Mouse (Mus musculus) ES-Bruce4 (cell line): ENCODE measurements around the gene Pcgf6.

ENCODE experiments used
- CTCF ChIP-seq: IDR thresholded peaks from one replicate; pipeline ENCODE4 v1.8.1; 2011; ENCODE audit warnings: low read depth, low read length
- EP300 ChIP-seq: IDR thresholded peaks from 2 replicates; pipeline ENCODE4 v1.6.1; 2011; ENCODE audit warnings: low read depth, low read length; ENCODE audit not compliant: insufficient read depth

DNA sequence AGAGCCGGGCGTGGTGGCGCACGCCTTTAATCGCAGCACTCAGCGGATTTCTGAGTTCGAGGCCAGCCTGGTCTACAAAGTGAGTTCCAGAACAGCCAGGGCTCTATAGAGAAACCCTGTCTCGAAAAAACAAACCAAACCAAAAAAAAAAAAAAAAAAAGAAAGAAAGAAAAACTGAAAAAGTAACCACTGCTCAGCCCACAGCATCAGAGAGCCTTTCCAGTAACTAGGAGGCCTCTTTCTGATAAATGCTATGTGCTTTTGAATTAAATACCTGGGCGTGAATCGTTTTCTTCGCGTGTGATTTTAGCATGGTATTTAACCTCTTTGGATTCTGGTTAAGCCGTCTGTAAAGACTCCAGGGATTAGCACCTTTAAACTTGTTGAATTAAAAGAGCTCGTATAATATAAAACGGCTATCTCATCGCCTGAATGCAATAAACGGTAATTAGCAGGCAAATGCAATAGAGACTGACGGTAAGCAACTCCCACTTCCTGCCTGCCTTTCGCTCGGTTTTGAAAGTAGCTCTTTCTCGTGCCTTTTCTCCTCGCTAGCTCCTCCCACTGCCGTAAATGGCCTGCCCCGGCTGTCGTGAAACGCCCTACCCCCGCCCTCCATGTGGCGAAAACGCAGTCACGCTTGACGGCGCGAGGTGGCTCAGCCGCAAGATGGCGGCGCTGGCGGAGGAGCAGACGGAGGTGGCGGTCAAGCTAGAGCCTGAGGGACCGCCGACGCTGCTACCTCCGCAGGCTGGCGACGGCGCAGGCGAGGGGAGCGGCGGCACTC, 16.6 kb upstream of the Pcgf6 start, which contains the start of gene Taf5:
- TF ChIP-seq EP300 (peak; percentile 52; the same call in 1 of the 2 replicates), CTCF (no peak)
